Mouse (Mus musculus): Measurements from ENCODE around the gene N4bp2l1. TPM values are rescaled to one million over a fixed set of nuclear protein-coding genes. Genes with fewer than 3 reads are reported as not detected.

The N4bp2l1 gene
- polyA plus RNA-seq, 1 experiment from 2014 or later: 2.3 TPM

- H3K4me3 ChIP-seq (ENCODE audit: low read depth, low read length): no peak overlapping the region
- no peak overlapping the region for H3K27ac ChIP-seq (replicated peaks; ENCODE audit: low read depth, low read length)
- no peaks in the 10 kb centered on the region for H3K9me3 ChIP-seq (replicated peaks; ENCODE audit: control insufficient read depth, low read length)
- no peak overlapping the region for H3K4me2 ChIP-seq (ENCODE audit: low read depth, low read length)
- H3K27me3 ChIP-seq (ENCODE audit: control insufficient read depth, insufficient read depth, low read length): no peaks in the 10 kb centered on the region
- 92% methylated on average over 5 of the region's 5 CpGs for WGBS
- DNase-seq (ENCODE audit: low spot score): no peak
- H3K36me3 ChIP-seq (replicated peaks; ENCODE audit: control insufficient read depth, insufficient read depth, low read depth, low read length): peaks cover 2% of the 10 kb centered on the region; the same call in 1 of the 2 replicates
- no peak overlapping the region for H3K9ac ChIP-seq (replicated peaks; ENCODE audit: low read length)
- no peaks in the 10 kb centered on the region for H3K4me1 ChIP-seq (ENCODE audit: control insufficient read depth, insufficient read depth, low read length)
- ATAC-seq (replicated peaks; ENCODE audit: insufficient number of reproducible peaks, low FRiP score, low TSS enrichment, low read depth): no peak
Measured at GRCm38 (mm10) chr5:150566971-150567370, 30.0 kb downstream of the N4bp2l1 start.

- H3K36me3 ChIP-seq (replicated peaks; ENCODE audit: control insufficient read depth, insufficient read depth, low read depth, low read length): peaks cover 2% of the 10 kb centered on the region; the same call in 1 of the 2 replicates
- H3K27ac ChIP-seq (replicated peaks; ENCODE audit: low read depth, low read length): no peak overlapping the region
- H3K9ac ChIP-seq (replicated peaks; ENCODE audit: low read length): no peak overlapping the region
- no peaks in the 10 kb centered on the region for H3K4me1 ChIP-seq (ENCODE audit: control insufficient read depth, insufficient read depth, low read length)
- 78% methylated on average over 3 of the region's 3 CpGs for WGBS
- H3K27me3 ChIP-seq (ENCODE audit: control insufficient read depth, insufficient read depth, low read length): no peaks in the 10 kb centered on the region
- DNase-seq (ENCODE audit: low spot score) (no peak), ATAC-seq (replicated peaks; ENCODE audit: insufficient number of reproducible peaks, low FRiP score, low TSS enrichment, low read depth) (no peak)
- no peaks in the 10 kb centered on the region for H3K9me3 ChIP-seq (replicated peaks; ENCODE audit: control insufficient read depth, low read length)
- H3K4me2 ChIP-seq (ENCODE audit: low read depth, low read length): no peak overlapping the region
- H3K4me3 ChIP-seq (ENCODE audit: low read depth, low read length): no peak overlapping the region
Measured at GRCm38 (mm10) chr5:150566226-150566625, 30.8 kb downstream of the N4bp2l1 start.

- no peak overlapping the region for H3K4me3 ChIP-seq (ENCODE audit: low read depth, low read length)
- H3K27ac ChIP-seq (replicated peaks; ENCODE audit: low read depth, low read length): no peak overlapping the region
- H3K9ac ChIP-seq (replicated peaks; ENCODE audit: low read length): no peak overlapping the region
- no peaks in the 10 kb centered on the region for H3K4me1 ChIP-seq (ENCODE audit: control insufficient read depth, insufficient read depth, low read length)
- no peak overlapping the region for H3K4me2 ChIP-seq (ENCODE audit: low read depth, low read length)
- no peaks in the 10 kb centered on the region; the same call in 1 of the 2 replicates for H3K36me3 ChIP-seq (replicated peaks; ENCODE audit: control insufficient read depth, insufficient read depth, low read depth, low read length)
- no peaks in the 10 kb centered on the region for H3K9me3 ChIP-seq (replicated peaks; ENCODE audit: control insufficient read depth, low read length)
- no peak for ATAC-seq (replicated peaks; ENCODE audit: insufficient number of reproducible peaks, low FRiP score, low TSS enrichment, low read depth)
- no peaks in the 10 kb centered on the region for H3K27me3 ChIP-seq (ENCODE audit: control insufficient read depth, insufficient read depth, low read length)
- no peak for DNase-seq (ENCODE audit: low spot score)
- 92% methylated on average over 6 of the region's 6 CpGs for WGBS
Measured at GRCm38 (mm10) chr5:150564426-150564825, 32.6 kb downstream of the N4bp2l1 start.

- no peak for ATAC-seq (replicated peaks; ENCODE audit: insufficient number of reproducible peaks, low FRiP score, low TSS enrichment, low read depth)
- Histone ChIP-seq H3K4me3 (ENCODE audit: low read depth, low read length) (no peak overlapping the region), H3K27ac (replicated peaks; ENCODE audit: low read depth, low read length) (no peak overlapping the region), H3K27me3 (ENCODE audit: control insufficient read depth, insufficient read depth, low read length) (no peaks in the 10 kb centered on the region), H3K9me3 (replicated peaks; ENCODE audit: control insufficient read depth, low read length) (no peaks in the 10 kb centered on the region), H3K4me1 (ENCODE audit: control insufficient read depth, insufficient read depth, low read length) (no peaks in the 10 kb centered on the region), H3K36me3 (replicated peaks; ENCODE audit: control insufficient read depth, insufficient read depth, low read depth, low read length) (no peaks in the 10 kb centered on the region; the same call in none of the 2 replicates), H3K4me2 (ENCODE audit: low read depth, low read length) (no peak overlapping the region), H3K9ac (replicated peaks; ENCODE audit: low read length) (no peak overlapping the region)
- DNase-seq (ENCODE audit: low spot score): no peak
- 93% methylated on average over 5 of the region's 5 CpGs for WGBS
Measured at GRCm38 (mm10) chr5:150561783-150562182, 35.2 kb downstream of the N4bp2l1 start.

- Histone ChIP-seq H3K4me2 (ENCODE audit: low read depth, low read length) (no peak overlapping the region), H3K4me3 (ENCODE audit: low read depth, low read length) (no peak overlapping the region), H3K27me3 (ENCODE audit: control insufficient read depth, insufficient read depth, low read length) (no peaks in the 10 kb centered on the region), H3K36me3 (replicated peaks; ENCODE audit: control insufficient read depth, insufficient read depth, low read depth, low read length) (no peaks in the 10 kb centered on the region; the same call in none of the 2 replicates), H3K4me1 (ENCODE audit: control insufficient read depth, insufficient read depth, low read length) (no peaks in the 10 kb centered on the region), H3K27ac (replicated peaks; ENCODE audit: low read depth, low read length) (no peak overlapping the region), H3K9me3 (replicated peaks; ENCODE audit: control insufficient read depth, low read length) (no peaks in the 10 kb centered on the region), H3K9ac (replicated peaks; ENCODE audit: low read length) (no peak overlapping the region)
- DNase-seq (ENCODE audit: low spot score): no peak
- no peak for ATAC-seq (replicated peaks; ENCODE audit: insufficient number of reproducible peaks, low FRiP score, low TSS enrichment, low read depth)
Measured at GRCm38 (mm10) chr5:150561376-150561775, 35.6 kb downstream of the N4bp2l1 start.

- Histone ChIP-seq H3K36me3 (replicated peaks; ENCODE audit: control insufficient read depth, insufficient read depth, low read depth, low read length) (no peaks in the 10 kb centered on the region; the same call in none of the 2 replicates), H3K4me3 (ENCODE audit: low read depth, low read length) (no peak overlapping the region), H3K9ac (replicated peaks; ENCODE audit: low read length) (no peak overlapping the region), H3K27ac (replicated peaks; ENCODE audit: low read depth, low read length) (no peak overlapping the region), H3K4me1 (ENCODE audit: control insufficient read depth, insufficient read depth, low read length) (no peaks in the 10 kb centered on the region), H3K4me2 (ENCODE audit: low read depth, low read length) (no peak overlapping the region), H3K9me3 (replicated peaks; ENCODE audit: control insufficient read depth, low read length) (no peaks in the 10 kb centered on the region), H3K27me3 (ENCODE audit: control insufficient read depth, insufficient read depth, low read length) (no peaks in the 10 kb centered on the region)
- no peak for DNase-seq (ENCODE audit: low spot score)
- 95% methylated on average over 5 of the region's 5 CpGs for WGBS
- no peak for ATAC-seq (replicated peaks; ENCODE audit: insufficient number of reproducible peaks, low FRiP score, low TSS enrichment, low read depth)
Measured at GRCm38 (mm10) chr5:150560851-150561250, 36.1 kb downstream of the N4bp2l1 start.

- H3K4me3 ChIP-seq (ENCODE audit: low read depth, low read length): no peak overlapping the region
- H3K4me2 ChIP-seq (ENCODE audit: low read depth, low read length): no peak overlapping the region
- H3K9ac ChIP-seq (replicated peaks; ENCODE audit: low read length): no peak overlapping the region
- no peak for DNase-seq (ENCODE audit: low spot score)
- ATAC-seq (replicated peaks; ENCODE audit: insufficient number of reproducible peaks, low FRiP score, low TSS enrichment, low read depth): no peak
- H3K36me3 ChIP-seq (replicated peaks; ENCODE audit: control insufficient read depth, insufficient read depth, low read depth, low read length): no peaks in the 10 kb centered on the region; the same call in none of the 2 replicates
- no peaks in the 10 kb centered on the region for H3K27me3 ChIP-seq (ENCODE audit: control insufficient read depth, insufficient read depth, low read length)
- WGBS: 90% methylated on average over 6 of the region's 6 CpGs
- no peaks in the 10 kb centered on the region for H3K4me1 ChIP-seq (ENCODE audit: control insufficient read depth, insufficient read depth, low read length)
- H3K9me3 ChIP-seq (replicated peaks; ENCODE audit: control insufficient read depth, low read length): no peaks in the 10 kb centered on the region
- no peak overlapping the region for H3K27ac ChIP-seq (replicated peaks; ENCODE audit: low read depth, low read length)
Measured at GRCm38 (mm10) chr5:150559519-150560103, 37.4 kb downstream of the N4bp2l1 start.

- Histone ChIP-seq H3K4me2 (ENCODE audit: low read depth, low read length) (no peak overlapping the region), H3K36me3 (replicated peaks; ENCODE audit: control insufficient read depth, insufficient read depth, low read depth, low read length) (no peaks in the 10 kb centered on the region), H3K9ac (replicated peaks; ENCODE audit: low read length) (no peak overlapping the region), H3K9me3 (replicated peaks; ENCODE audit: control insufficient read depth, low read length) (no peaks in the 10 kb centered on the region), H3K27me3 (ENCODE audit: control insufficient read depth, insufficient read depth, low read length) (no peaks in the 10 kb centered on the region), H3K4me3 (ENCODE audit: low read depth, low read length) (no peak overlapping the region), H3K27ac (replicated peaks; ENCODE audit: low read depth, low read length) (no peak overlapping the region), H3K4me1 (ENCODE audit: control insufficient read depth, insufficient read depth, low read length) (no peaks in the 10 kb centered on the region)
- DNase-seq (ENCODE audit: low spot score): no peak
- no peak for ATAC-seq (replicated peaks; ENCODE audit: insufficient number of reproducible peaks, low FRiP score, low TSS enrichment, low read depth)
- WGBS: 77% methylated on average over 3 of the region's 3 CpGs
Measured at GRCm38 (mm10) chr5:150551637-150552036, 45.4 kb downstream of the N4bp2l1 start.
